Mouse (Mus musculus) embryonic fibroblast, embryonic 13.5 days (primary cell): ENCODE results near the gene Olfr1342.

Experiments
- CTCF ChIP-seq: IDR thresholded peaks from 2 replicates; pipeline ENCODE4 v1.5.1; 2011; ENCODE audit warnings: mild to moderate bottlenecking, control low read depth, low read length, moderate library complexity, borderline replicate concordance; ENCODE audit not compliant: insufficient read depth
- POLR2A ChIP-seq: IDR thresholded peaks from 2 replicates; pipeline ENCODE4 v1.6.1; 2011; ENCODE audit warnings: low read depth, mild to moderate bottlenecking, control low read depth, low read length, moderate library complexity

DNA sequence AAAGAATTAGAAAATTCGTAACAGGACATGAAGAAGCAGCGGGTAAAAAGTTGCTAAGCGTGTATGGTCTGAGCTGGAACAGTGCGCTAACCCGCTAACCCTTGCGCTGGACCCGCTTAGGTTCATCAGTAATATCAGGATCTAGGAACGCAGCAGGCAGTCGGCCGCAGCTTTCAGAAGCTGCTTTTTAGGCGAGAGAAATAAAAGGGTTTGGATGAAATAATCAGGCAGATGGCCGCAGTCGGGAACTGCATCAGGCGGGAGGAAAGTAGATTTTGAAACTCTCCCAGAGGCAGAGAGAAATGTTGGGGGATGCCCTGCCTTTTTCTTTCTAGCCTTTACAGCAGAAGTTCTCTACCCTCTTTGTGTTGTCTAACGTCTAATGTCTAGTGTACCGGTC lies 49.3 kb upstream of the Olfr1342 start:
- TF ChIP-seq POLR2A, result no peak
- no peak for TF ChIP-seq CTCF
